Mouse (Mus musculus): ENCODE results near the gene Slc35f3. TPM values are rescaled to one million over a fixed set of nuclear protein-coding genes. Genes with fewer than 3 reads are reported as not detected.

Slc35f3 gene
- polyA plus RNA-seq (2012; ENCODE audit: insufficient read depth, insufficient read length, missing spikeins), result not detected in 2 replicates

DNA sequence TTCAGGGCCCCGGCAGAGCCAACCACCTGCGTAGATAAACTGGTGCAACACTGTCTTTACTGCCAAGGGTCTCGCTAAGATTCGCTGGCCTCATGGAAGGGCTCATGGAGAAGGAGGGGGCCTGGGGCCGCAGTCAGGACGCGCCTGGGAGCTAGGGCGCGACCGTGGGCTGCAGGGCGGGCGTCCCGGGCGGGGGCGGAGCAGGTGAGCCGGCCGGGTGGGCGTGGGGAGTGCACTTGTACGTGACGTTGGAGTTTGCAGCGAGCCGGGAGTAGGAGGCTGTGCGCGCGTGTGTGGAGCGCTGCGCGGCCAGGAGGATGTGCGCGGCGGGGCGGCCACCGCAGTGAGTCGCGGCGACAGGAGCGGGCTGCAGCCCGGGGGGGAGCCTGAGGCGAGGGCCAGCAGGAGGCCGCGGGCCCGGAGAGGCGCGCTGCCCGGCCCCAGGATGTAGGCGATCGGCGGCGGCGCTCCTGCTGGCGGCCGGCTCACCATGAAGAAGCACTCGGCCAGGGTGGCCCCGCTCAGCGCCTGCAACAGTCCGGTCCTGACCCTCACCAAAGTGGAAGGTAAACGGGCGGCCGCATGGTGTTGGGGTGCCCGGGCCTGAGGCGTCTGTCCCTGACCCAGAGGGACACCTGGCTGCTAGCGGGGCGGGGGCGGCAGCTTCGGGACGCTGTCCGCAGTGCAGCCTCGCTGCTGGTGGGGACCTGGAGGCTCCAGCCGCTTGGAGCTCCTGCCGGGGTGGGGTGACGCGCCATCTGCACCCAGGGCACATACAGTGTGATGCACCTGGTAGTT lies at the start of gene Slc35f3:
Gene Slc35f3 (plus strand): TSS at position 263 of the 798 bp plus-strand sequence.
- Histone ChIP-seq H3K27ac (ENCODE audit: insufficient read depth, low read depth, low read length) (no peak within 1 kb of the TSS), H3K4me3 (ENCODE audit: insufficient read depth, low read length) (no peak within 1 kb of the TSS), H3K4me1 (ENCODE audit: control insufficient read depth, insufficient read depth, low read length) (no peaks in the 10 kb centered on the region)
- TF ChIP-seq POLR2A (IDR thresholded peaks at IDR 0.05; ENCODE audit: borderline replicate concordance, low read depth, low read length), result no peak

GRCm38 (mm10) chr8:126250486-126250885 lies 47.9 kb upstream of the Slc35f3 start:
- Histone ChIP-seq H3K27ac (ENCODE audit: insufficient read depth, low read depth, low read length) (no peak overlapping the region), H3K4me3 (ENCODE audit: insufficient read depth, low read length) (no peak overlapping the region), H3K4me1 (ENCODE audit: control insufficient read depth, insufficient read depth, low read length) (no peaks in the 10 kb centered on the region)
- TF ChIP-seq POLR2A (IDR thresholded peaks at IDR 0.05; ENCODE audit: borderline replicate concordance, low read depth, low read length) (no peak), CTCF (IDR thresholded peaks at IDR 0.05; ENCODE audit: low read depth, low read length) (no peak)

DNA sequence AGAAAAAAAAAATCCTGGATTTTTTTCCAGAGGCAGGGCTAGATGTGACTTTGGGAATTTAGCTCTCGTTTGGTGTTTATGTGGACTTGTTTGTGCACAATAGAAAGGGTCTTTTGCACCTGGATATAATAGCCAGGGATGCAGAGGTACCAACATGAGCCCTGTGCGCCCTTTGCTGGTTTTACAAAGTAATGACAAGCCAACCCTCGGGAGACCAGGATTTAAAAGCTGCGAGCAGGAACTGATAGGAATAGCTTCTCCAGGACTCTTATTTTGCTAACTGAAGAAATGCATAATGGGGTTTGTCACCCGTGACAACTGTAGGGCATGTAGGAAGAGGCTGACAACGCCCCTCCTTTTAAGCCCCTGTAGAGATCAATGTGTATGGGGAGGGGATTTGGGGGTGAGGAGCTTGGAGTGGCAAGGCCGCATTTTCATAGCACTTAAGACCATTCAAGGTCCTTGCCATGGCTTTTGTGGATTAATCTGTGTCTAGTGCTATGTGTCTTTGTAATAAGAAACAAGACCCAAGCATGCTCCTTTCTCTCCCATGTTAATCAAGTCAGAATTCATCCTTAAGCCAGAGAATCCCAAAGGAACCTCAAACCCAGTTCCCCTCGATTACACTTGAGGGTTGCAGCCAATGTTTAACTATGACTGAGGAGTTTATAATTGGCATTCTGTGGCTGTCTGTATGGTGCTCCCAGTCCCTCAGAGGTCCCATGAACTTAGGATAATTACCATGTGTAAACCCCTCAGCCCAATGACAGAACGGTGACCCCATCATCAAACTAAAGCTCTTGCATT lies 41.6 kb upstream of the Slc35f3 start:
- no peak for TF ChIP-seq CTCF (IDR thresholded peaks at IDR 0.05; ENCODE audit: low read depth, low read length)
- TF ChIP-seq POLR2A (IDR thresholded peaks at IDR 0.05; ENCODE audit: borderline replicate concordance, low read depth, low read length), result no peak
- H3K4me3 ChIP-seq (ENCODE audit: insufficient read depth, low read length), result no peak overlapping the region
- H3K27ac ChIP-seq (ENCODE audit: insufficient read depth, low read depth, low read length), result no peak overlapping the region

DNA sequence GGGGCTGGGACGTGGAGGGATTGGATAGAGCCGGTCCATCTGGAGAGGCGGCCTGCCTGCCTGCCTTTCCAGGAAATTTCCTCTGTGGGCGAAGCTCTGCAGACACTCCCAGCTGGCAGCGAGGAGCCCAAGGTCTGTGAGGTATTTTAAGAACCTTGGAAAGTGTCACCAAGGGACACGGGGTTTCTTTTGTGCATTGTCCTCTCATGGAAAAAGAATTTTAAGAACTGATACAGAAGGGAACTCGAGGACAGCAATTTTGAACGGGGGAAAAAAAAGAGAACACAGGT lies 41.0 kb upstream of the Slc35f3 start:
- no peak overlapping the region for H3K4me3 ChIP-seq (ENCODE audit: insufficient read depth, low read length)
- H3K27ac ChIP-seq (ENCODE audit: insufficient read depth, low read depth, low read length), result no peak overlapping the region
- no peaks in the 10 kb centered on the region for H3K4me1 ChIP-seq (ENCODE audit: control insufficient read depth, insufficient read depth, low read length)
- TF ChIP-seq POLR2A (IDR thresholded peaks at IDR 0.05; ENCODE audit: borderline replicate concordance, low read depth, low read length) (no peak), CTCF (IDR thresholded peaks at IDR 0.05; ENCODE audit: low read depth, low read length) (no peak)

More for the DNA sequence above, 41.6 kb upstream of the Slc35f3 start:
- H3K4me1 ChIP-seq (ENCODE audit: control insufficient read depth, insufficient read depth, low read length), result no peaks in the 10 kb centered on the region

- no peak overlapping the region for H3K27ac ChIP-seq (ENCODE audit: insufficient read depth, low read depth, low read length)
- no peak for TF ChIP-seq POLR2A (IDR thresholded peaks at IDR 0.05; ENCODE audit: borderline replicate concordance, low read depth, low read length)
- TF ChIP-seq CTCF (IDR thresholded peaks at IDR 0.05; ENCODE audit: low read depth, low read length), result no peak; the same call in 1 of the 2 replicates
- H3K4me3 ChIP-seq (ENCODE audit: insufficient read depth, low read length), result no peak overlapping the region
- no peaks in the 10 kb centered on the region for H3K4me1 ChIP-seq (ENCODE audit: control insufficient read depth, insufficient read depth, low read length)
Measured at GRCm38 (mm10) chr8:126258175-126258781, 40.1 kb upstream of the Slc35f3 start.

DNA sequence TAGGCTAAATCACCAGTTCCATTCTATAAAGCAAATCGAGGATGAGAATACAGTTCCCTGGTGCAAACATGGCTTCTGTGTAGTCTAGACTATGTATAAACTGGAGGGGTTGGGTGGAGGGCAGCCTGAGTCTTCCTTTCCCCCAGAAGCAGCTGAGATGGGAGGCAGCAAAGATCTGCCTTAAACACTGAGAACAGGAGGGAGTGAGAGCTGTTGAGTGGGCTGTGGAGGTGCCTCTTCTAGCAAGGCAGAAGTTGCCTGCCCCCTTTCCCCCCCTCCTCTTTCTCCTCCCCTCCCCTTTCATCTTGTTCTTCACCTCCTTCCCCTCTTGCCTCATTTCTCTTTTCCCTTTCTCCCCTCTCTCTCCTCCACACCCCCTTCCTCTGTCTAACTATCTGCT lies 33.2 kb upstream of the Slc35f3 start:
- no peak overlapping the region for H3K27ac ChIP-seq (ENCODE audit: insufficient read depth, low read depth, low read length)
- no peaks in the 10 kb centered on the region for H3K4me1 ChIP-seq (ENCODE audit: control insufficient read depth, insufficient read depth, low read length)
- H3K4me3 ChIP-seq (ENCODE audit: insufficient read depth, low read length), result no peak overlapping the region
- TF ChIP-seq POLR2A (IDR thresholded peaks at IDR 0.05; ENCODE audit: borderline replicate concordance, low read depth, low read length) (no peak), CTCF (IDR thresholded peaks at IDR 0.05; ENCODE audit: low read depth, low read length) (no peak)

- Histone ChIP-seq H3K4me1 (ENCODE audit: control insufficient read depth, insufficient read depth, low read length) (no peaks in the 10 kb centered on the region), H3K27ac (ENCODE audit: insufficient read depth, low read depth, low read length) (no peak overlapping the region), H3K4me3 (ENCODE audit: insufficient read depth, low read length) (no peak overlapping the region)
- TF ChIP-seq CTCF (IDR thresholded peaks at IDR 0.05; ENCODE audit: low read depth, low read length) (peak; percentile 53; the same call in 1 of the 2 replicates), POLR2A (IDR thresholded peaks at IDR 0.05; ENCODE audit: borderline replicate concordance, low read depth, low read length) (no peak)
Measured at GRCm38 (mm10) chr8:126267118-126267517, 31.2 kb upstream of the Slc35f3 start.

GRCm38 (mm10) chr8:126269733-126270132 lies 28.6 kb upstream of the Slc35f3 start:
- H3K4me3 ChIP-seq (ENCODE audit: insufficient read depth, low read length), result no peak overlapping the region

DNA sequence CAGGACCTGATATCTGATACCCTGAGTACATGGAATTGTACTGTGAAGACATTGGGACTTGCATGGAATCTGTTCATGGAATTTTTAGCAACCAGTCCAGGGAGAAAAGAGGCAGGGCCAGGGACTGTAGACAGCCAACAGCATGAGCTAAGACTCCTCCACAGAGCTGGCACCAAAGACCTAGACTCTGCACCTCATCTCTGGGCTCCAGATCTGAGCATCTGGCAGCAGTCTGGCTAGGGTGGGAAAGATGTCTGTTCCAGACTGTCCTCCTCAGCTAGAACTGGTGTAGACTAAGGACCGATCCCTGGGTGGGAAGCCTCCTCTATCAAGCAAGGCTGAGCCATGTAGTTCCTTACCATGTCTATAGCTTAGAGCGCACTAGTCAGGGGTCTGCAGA lies 25.9 kb upstream of the Slc35f3 start:
- H3K27ac ChIP-seq (ENCODE audit: insufficient read depth, low read depth, low read length), result no peak overlapping the region
- H3K4me1 ChIP-seq (ENCODE audit: control insufficient read depth, insufficient read depth, low read length), result no peaks in the 10 kb centered on the region
- H3K4me3 ChIP-seq (ENCODE audit: insufficient read depth, low read length), result no peak overlapping the region
- TF ChIP-seq CTCF (IDR thresholded peaks at IDR 0.05; ENCODE audit: low read depth, low read length) (no peak), POLR2A (IDR thresholded peaks at IDR 0.05; ENCODE audit: borderline replicate concordance, low read depth, low read length) (no peak)

More at GRCm38 (mm10) chr8:126269733-126270132, 28.6 kb upstream of the Slc35f3 start:
- no peaks in the 10 kb centered on the region for H3K4me1 ChIP-seq (ENCODE audit: control insufficient read depth, insufficient read depth, low read length)
- TF ChIP-seq CTCF (IDR thresholded peaks at IDR 0.05; ENCODE audit: low read depth, low read length) (no peak), POLR2A (IDR thresholded peaks at IDR 0.05; ENCODE audit: borderline replicate concordance, low read depth, low read length) (no peak)
- H3K27ac ChIP-seq (ENCODE audit: insufficient read depth, low read depth, low read length), result no peak overlapping the region
